Mouse (Mus musculus): ENCODE results near the gene Ino80e. TPM values are rescaled to one million over a fixed set of nuclear protein-coding genes. Genes with fewer than 3 reads are reported as not detected.

The Ino80e gene
- polyA plus RNA-seq, 1 experiment from 2014 or later = 99.7 TPM

Other genes with a start within 250 kb of the Ino80e start
- 2.8 and 3.4 TPM in 2 replicates for gene Nupr1, start 231.5 kb downstream of the Ino80e start, polyA plus RNA-seq (2014; fragmentation: Nextera tagmentation; extraction: Ambion mirVana)
- 44.4 and 49.4 TPM in 2 replicates for gene Sgf29, start 213.1 kb downstream of the Ino80e start, polyA plus RNA-seq (2014; fragmentation: Nextera tagmentation; extraction: Ambion mirVana)
- 0.10 and 0.69 TPM in 2 replicates for gene Sult1a1, start 185.9 kb downstream of the Ino80e start, polyA plus RNA-seq (2014; fragmentation: Nextera tagmentation; extraction: Ambion mirVana)
- 158 and 180 TPM in 2 replicates for gene Bola2, start 167.0 kb downstream of the Ino80e start, polyA plus RNA-seq (2014; fragmentation: Nextera tagmentation; extraction: Ambion mirVana)
- 10.2 and 10.3 TPM in 2 replicates for gene Slx1b, start 166.6 kb downstream of the Ino80e start, polyA plus RNA-seq (2014; fragmentation: Nextera tagmentation; extraction: Ambion mirVana)
- gene Coro1a, start 154.6 kb downstream of the Ino80e start, polyA plus RNA-seq (2014; fragmentation: Nextera tagmentation; extraction: Ambion mirVana) = 46.2 TPM in 2 replicates
- gene Mapk3, start 102.8 kb downstream of the Ino80e start, polyA plus RNA-seq (2014; fragmentation: Nextera tagmentation; extraction: Ambion mirVana) = 41.0 and 45.2 TPM in 2 replicates
- 0.57 and 0.86 TPM in 2 replicates for gene Gdpd3, start 96.0 kb downstream of the Ino80e start, polyA plus RNA-seq (2014; fragmentation: Nextera tagmentation; extraction: Ambion mirVana)
- gene Ypel3, start 85.4 kb downstream of the Ino80e start, polyA plus RNA-seq (2014; fragmentation: Nextera tagmentation; extraction: Ambion mirVana) = 87.8 and 91.5 TPM in 2 replicates
- 0.20 and 0.43 TPM in 2 replicates for gene Tbx6, start 80.9 kb downstream of the Ino80e start, polyA plus RNA-seq (2014; fragmentation: Nextera tagmentation; extraction: Ambion mirVana)
- gene Ppp4c, start 69.9 kb downstream of the Ino80e start, polyA plus RNA-seq (2014; fragmentation: Nextera tagmentation; extraction: Ambion mirVana) = 335 and 336 TPM in 2 replicates
- gene Fam57b, start 64.7 kb downstream of the Ino80e start, polyA plus RNA-seq (2014; fragmentation: Nextera tagmentation; extraction: Ambion mirVana) = 10.5 and 11.1 TPM in 2 replicates
- gene 4930451I11Rik, start 30.7 kb downstream of the Ino80e start, polyA plus RNA-seq (2014; fragmentation: Nextera tagmentation; extraction: Ambion mirVana) = not detected in 2 replicates
- gene Doc2a, start 15.0 kb downstream of the Ino80e start, polyA plus RNA-seq (2014; fragmentation: Nextera tagmentation; extraction: Ambion mirVana) = 4.1 and 4.8 TPM in 2 replicates
- 23.8 and 28.4 TPM in 2 replicates for gene Hirip3, start 405 bp downstream of the Ino80e start, polyA plus RNA-seq (2014; fragmentation: Nextera tagmentation; extraction: Ambion mirVana)
- gene Taok2, start 22.3 kb upstream of the Ino80e start, polyA plus RNA-seq (2014; fragmentation: Nextera tagmentation; extraction: Ambion mirVana) = 25.7 and 27.2 TPM in 2 replicates
- 25.6 and 26.5 TPM in 2 replicates for gene Tmem219, start 60.5 kb upstream of the Ino80e start, polyA plus RNA-seq (2014; fragmentation: Nextera tagmentation; extraction: Ambion mirVana)
- 26.5 and 26.8 TPM in 2 replicates for gene Kctd13, start 66.5 kb upstream of the Ino80e start, polyA plus RNA-seq (2014; fragmentation: Nextera tagmentation; extraction: Ambion mirVana)
- gene Asphd1, start 87.2 kb upstream of the Ino80e start, polyA plus RNA-seq (2014; fragmentation: Nextera tagmentation; extraction: Ambion mirVana) = 1.2 and 1.5 TPM in 2 replicates
- 7.8 and 9.9 TPM in 2 replicates for gene Sez6l2, start 88.2 kb upstream of the Ino80e start, polyA plus RNA-seq (2014; fragmentation: Nextera tagmentation; extraction: Ambion mirVana)
- 66.4 and 67.4 TPM in 2 replicates for gene Cdipt, start 113.5 kb upstream of the Ino80e start, polyA plus RNA-seq (2014; fragmentation: Nextera tagmentation; extraction: Ambion mirVana)
- gene Cdiptos, start 113.7 kb upstream of the Ino80e start, polyA plus RNA-seq (2014; fragmentation: Nextera tagmentation; extraction: Ambion mirVana) = 1.3 and 1.4 TPM in 2 replicates
- gene Mvp, start 152.2 kb upstream of the Ino80e start, polyA plus RNA-seq (2014; fragmentation: Nextera tagmentation; extraction: Ambion mirVana) = 2.8 and 3.0 TPM in 2 replicates
- not detected in 2 replicates for gene Pagr1b, start 154.1 kb upstream of the Ino80e start, polyA plus RNA-seq (2014; fragmentation: Nextera tagmentation; extraction: Ambion mirVana)
- 59.0 and 70.6 TPM in 2 replicates for gene Pagr1a, start 155.0 kb upstream of the Ino80e start, polyA plus RNA-seq (2014; fragmentation: Nextera tagmentation; extraction: Ambion mirVana)
- gene Gm42742, start 158.7 kb upstream of the Ino80e start, polyA plus RNA-seq (2014; fragmentation: Nextera tagmentation; extraction: Ambion mirVana) = 58.8 and 68.8 TPM in 2 replicates
- 2.6 and 4.0 TPM in 2 replicates for gene Prrt2, start 158.8 kb upstream of the Ino80e start, polyA plus RNA-seq (2014; fragmentation: Nextera tagmentation; extraction: Ambion mirVana)
- gene Maz, start 164.7 kb upstream of the Ino80e start, polyA plus RNA-seq (2014; fragmentation: Nextera tagmentation; extraction: Ambion mirVana) = 64.3 and 80.7 TPM in 2 replicates
- 178 and 195 TPM in 2 replicates for gene Kif22, start 180.1 kb upstream of the Ino80e start, polyA plus RNA-seq (2014; fragmentation: Nextera tagmentation; extraction: Ambion mirVana)
- not detected in 2 replicates for gene Zg16, start 225.0 kb upstream of the Ino80e start, polyA plus RNA-seq (2014; fragmentation: Nextera tagmentation; extraction: Ambion mirVana)
- 1.3 and 1.7 TPM in 2 replicates for gene AI467606, start 229.0 kb upstream of the Ino80e start, polyA plus RNA-seq (2014; fragmentation: Nextera tagmentation; extraction: Ambion mirVana)

Data from midbrain, embryonic 11.5 days (tissue).